Mouse (Mus musculus): Measurements from ENCODE around the gene Rtl1.

Rtl1 gene

DNA sequence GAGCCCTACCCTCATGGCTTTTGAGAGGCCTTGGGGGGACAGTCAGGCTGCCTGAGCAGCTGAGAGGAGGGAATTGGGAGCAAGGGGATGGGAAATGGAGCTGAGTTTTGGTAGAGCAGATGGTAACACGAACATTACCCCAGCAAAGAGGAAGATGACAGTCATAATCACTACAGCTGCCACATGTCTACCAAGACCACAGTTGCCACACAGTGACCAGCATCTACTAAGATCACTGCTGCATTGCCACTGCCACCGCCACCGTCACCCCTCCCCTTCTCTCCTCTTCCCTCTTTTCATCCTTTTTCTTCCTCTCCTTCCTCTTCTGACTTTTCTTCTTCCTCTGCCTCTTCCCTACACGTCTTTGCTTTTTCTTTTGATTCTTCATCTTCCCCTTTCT lies 27.9 kb downstream of the Rtl1 start:
- in situ Hi-C loops (cut with MboI) = no loop called here

DNA sequence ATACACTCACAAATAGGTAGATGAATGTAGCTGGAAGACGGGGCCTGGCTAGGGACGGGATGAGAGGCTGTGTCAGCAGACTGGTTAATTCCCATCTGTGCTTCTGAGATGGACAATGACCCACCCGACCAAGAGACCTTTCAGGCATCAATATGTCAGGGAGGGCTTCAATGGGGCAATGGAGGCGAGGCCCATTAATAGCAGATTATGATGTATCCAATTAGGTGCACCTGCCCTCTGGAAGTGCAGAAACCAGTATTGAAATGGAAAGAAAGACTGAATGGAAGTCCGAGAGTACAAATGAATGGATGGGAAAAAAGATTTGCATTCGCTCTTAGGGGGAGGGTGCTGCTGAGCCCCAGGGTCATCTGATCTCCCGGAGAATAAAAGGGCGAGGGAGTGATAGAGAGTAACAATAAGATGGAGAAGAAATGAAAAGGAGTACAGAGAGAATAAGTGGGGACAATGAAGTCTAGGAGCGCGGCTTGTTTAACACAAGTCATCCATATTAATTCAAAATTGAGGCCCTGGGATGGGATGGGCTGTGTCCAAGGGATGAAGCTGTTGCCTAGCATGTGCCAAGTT lies 39.9 kb downstream of the Rtl1 start:
- in situ Hi-C loops (cut with MboI) = no loop called here

DNA sequence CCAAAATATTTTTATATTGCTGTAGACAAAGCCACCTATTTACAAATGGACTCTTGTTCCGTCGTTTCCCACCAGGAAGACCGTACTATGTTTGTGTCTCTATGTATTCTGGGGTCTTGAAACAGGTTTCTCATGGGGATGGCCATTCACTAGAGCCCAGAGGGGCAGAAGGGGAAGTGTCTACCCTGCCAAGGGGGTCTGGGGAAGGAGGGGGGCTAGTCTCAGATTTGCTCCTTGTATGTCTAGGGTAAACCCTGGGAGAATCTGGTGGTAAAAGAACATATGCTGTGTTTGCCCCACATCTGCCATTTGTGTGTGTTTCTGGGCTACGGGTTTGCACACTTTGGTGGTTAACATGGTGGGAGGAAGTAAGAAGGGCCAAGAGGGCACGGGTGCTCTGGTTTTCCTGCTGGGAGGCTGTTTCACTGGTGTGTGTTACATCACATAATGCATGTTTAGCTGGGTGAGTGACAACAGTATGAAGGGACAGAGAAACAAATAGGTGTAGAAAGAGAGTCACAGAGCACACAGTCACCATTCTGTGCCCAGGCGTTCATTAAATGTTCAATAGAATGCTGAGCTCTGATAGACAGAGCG lies 41.1 kb downstream of the Rtl1 start:
- in situ Hi-C loops (cut with MboI) = no loop called here

DNA sequence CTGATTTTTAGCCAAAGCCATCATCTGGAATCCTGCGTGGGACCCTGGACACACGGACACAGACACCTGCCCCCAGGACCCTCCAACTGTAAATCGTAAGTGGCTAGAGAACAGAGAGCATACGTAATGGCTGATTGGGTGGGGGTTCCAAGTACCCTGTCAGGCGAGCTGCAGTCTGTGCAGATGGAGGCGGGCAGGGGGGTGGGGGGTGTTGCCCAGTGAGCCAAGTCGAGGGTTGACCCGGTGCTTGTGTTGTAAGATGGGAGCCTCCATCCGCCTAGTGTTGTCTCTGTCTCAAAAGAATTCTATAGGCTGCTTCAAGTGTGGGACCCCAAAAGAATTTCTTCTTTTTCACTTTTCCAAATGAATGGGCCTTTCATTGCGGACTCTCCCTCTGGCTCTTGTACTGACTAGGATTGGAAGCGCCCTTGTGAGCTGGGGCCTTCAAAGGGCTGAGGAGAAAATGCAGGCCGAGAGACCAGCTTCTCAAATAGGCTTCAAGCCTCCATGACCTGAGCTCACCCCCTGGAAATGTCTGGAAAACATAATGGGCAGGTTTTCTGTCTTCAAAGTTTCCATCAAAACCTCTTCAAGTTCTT lies 41.8 kb downstream of the Rtl1 start:
- in situ Hi-C loops (cut with MboI) = no loop called here

DNA sequence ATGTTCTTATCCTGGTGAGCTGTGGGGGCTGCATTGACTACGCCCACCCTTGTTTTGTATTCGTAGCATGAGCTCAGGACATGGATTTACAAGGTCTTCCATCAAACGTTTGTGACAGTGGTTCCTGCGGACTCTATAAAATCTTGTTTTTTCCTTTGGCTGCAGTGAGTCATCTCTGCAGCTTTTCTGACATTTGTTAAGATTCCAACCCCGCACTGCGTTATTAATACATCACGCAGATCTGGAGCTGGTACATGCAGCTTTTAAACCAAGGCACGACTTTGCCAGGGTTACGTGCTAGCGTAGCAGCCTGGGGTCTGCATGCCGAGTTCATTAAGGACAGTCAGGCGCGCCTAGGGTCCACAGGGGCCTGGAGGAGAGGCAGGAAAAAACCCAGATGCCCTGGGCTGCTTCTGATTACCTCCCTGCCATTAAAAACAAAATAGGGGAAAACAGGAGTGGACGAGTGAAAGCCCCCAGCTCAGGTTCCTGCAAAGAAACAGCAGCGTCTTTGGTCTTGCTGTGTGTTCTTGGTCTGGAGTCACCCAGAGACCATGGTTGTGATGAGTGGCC lies 44.2 kb downstream of the Rtl1 start:
- in situ Hi-C loops (cut with MboI) = no loop called here

DNA sequence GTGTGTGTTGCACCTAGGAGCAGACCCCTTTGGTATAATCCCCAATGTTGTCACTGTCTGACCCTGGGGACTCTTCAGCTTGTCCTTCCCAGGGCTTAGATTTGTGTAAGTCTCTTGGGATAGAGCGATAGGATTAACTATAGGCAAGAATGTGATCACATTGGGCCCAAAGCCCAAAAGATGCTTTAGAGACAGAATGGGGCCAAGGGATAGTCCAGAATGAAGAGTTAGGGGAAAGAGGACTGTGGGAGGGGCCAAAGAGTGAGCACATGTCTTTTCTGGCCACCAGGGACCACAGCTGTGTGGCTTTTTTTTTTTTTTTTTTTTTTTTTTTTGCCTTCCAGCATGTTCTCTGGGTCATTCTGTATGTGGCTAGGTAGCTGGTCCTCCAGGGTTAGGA lies 46.6 kb downstream of the Rtl1 start:
- in situ Hi-C loops (cut with MboI) = no loop called here

DNA sequence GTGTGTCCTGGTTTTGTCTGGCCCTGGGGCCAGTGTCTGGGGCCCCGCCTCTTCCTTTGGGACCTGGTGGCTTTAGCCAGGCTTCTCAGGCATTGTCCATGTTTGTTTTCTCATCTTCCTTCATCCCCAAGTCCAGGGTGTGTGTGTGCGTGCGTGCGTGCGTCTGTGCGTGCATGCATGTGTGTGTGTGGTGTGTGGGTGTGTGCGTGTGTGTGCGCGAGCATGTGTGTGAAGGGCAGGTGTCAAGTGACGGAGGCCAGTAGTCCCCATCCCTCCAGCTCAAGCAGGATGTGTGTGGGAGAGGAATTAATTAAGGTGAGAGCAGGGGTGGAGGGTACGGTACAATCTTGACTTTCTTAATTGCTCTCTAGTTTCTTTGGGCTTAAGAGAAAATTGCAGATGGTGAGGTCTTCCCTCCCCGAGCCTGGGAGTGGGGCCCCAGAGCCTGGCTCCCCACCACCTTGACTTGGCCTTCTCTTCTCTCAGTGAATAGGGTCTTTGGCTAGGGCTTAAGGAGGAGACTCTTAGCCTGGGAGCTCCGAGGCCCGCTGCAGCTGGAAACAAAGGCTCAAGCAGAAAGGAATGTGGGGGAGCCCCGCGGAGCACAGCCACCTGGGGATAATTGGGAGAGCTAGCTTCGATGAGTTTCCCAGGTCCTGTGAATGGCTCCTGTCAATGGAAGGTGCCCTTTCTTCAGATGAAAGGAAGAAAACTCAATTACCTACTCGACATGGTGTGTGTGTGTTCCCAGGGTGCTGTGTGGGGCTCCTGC lies 47.2 kb downstream of the Rtl1 start:
- in situ Hi-C loops (cut with MboI) = no loop called here

DNA sequence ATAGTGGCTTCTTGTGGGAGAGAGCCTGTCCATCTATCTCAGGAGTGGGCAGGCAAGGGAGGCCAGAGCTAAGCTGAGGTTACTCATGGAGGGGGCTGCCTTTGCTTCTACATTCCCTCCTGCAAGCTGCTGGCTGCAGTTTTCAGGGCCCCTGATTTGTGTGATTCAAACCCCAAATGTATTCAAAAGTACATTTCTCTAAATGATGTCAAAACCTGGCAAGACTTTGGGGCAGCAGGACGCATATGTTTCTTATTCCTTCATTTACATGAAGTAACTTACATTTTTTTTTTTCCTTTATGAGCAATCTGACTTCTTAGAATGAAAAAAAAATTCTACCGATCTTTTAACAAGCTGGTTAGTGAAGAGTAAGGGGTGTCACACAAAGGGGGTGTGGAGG lies 48.4 kb downstream of the Rtl1 start:
- in situ Hi-C loops (cut with MboI) = no loop called here

DNA sequence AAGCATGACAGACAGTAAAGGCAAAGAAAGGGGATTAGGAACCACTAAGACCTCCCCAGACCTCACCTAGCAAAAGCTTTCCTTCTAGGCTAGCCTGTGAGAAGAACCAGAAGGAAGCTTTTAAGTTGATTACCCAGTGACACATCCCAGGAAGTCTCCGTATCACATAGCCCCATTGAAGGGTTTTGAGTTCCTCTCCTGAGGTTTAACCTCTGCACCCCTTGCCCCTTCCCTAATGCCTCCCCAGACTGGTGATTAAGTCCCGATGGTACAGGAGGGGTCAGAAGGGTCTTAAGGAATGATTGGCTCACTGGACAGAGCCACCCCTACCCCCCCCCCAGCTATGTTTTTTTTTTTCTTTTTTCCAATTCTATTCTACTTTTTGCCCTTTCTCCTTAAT lies 53.0 kb downstream of the Rtl1 start:
- in situ Hi-C loops (cut with MboI) = no loop called here

DNA sequence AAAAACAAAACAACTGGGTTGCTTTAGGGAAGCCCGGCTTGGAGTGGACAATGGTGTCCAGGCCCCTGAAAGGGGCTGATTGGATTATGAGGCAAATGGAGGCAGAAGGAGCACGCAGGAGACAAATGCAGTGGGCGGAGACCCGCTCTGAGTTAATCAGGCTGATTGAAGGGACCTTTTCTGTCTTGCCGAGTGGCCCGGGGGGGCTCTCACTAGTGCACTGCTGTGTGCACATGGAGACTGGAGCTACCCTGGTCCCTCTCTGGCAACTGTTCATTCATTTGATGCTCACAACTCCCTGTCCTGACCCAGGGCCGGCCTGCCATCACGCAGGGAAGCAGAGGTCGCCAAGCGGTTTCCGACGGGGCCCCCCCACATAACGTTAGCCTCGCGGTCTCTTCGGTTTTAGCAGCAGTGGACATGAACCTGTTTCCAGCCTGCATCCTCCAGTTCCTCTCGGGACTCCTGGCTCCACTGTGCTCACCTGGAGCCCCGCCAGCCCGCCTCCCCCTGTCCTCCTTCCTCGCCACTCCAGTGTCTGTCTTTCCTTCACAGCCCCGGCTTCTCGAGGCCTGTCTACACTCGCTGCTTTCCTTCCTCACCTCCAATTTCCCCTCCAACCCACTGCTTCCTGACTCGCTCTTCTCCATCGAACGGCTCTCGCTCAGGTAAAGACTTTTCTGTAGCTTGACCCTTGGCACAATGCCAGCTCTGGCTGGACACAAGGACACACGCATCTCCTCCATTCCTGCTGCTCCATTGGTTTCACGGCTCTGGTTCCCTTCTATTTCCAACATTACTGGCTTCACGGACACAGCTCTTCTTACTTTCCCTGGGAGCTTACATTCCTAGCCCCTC lies 54.0 kb downstream of the Rtl1 start:
- in situ Hi-C loops (cut with MboI) = no loop called here

DNA sequence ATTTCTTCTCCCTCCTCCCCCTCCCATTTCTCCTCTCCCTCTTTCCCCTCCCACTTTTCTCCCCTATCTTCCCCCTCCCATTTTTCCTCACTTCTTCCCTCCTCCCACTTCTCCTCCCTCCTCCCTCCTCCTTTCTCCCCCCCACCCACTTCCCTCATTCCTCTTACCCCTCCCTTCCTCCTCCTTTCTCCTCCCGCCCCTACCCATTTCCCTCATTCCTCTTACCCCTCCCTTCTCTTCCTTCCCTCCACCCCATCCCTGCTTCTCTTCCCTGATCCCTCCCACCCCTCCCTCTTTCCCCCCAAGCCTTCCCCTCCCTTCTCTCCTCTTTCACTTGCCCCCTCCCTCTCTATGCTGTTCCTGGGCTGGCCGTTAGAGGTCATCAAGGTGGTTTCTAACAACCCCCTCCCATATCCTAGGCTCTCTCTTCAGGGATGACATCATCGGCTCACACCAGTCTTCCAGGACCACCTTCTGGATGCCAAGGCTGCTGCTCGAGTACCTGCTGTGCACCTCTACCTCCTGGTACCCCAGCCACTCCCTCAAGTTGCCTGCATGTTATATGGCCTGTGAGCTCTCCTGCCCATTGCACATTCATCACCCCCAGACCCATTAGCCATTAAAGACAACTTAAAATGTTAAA lies 56.7 kb downstream of the Rtl1 start:
- in situ Hi-C loops (cut with MboI) = no loop called here

DNA sequence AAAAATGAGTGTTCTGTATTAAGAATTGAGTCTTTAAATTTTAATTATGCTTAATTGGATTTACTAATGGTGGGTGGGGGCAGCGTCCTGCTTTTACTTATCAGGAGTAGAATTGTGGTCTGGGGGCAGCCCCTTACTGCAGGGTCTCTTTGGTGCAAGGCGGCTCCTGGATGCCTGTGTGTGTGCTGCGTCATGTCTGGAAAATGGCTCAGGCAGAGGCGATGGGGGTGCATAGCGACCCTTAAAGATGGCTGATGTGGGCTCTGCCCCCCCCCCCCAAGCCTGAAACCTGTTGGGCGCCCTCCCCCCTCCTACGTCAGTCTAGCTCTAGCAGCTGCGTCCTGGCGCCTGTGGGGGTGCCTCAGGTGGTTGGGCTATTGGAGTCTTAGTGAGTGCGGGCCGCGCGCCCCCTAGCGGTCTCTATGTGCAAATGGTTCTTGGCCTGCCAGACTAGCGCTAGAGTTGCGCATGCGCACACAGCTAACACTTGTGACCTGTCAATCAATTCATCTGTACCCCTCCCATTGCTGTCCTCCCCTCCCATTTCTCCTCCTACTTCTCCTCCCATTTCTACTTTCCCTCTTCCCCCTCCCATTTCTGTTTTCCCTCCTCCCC lies 57.4 kb downstream of the Rtl1 start:
- in situ Hi-C loops (cut with MboI) = no loop called here

DNA sequence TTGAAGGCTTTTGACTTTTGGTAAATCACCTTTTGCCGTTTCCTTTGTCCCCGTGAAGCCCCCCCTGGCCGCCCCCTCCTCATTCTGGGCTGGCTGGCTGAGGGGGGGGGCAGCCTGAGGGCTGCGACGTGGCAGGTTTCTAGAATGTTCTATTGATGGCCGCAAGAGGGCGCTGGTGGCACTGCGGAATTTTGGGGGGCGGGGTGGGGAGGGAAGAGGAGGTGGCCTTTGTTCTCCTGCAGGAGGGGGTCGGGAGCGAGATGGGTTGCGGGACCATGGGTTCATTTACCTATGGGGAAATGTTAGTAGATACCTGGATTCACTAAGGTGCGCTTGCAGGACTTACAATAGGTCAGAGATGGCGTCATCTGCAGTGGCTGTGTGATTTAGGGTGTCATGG lies 58.1 kb downstream of the Rtl1 start:
- in situ Hi-C loops (cut with MboI) = no loop called here

DNA sequence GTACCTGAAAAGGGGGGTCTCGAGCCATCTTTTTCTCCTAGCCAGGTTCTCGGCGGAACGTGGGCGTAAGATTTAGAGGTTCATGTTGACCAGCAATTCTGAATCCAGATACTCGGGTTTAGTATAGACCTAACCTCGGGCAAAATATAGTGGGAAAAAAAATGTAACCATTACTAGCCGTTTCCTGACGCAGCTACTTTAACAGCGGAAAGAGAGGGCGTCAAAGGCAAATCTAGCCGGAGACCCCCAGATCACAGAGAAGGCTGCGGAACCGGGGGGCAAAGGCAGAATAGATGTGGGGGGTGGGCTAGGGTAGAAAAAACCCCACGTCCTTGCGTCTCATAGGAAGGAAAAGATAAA lies 58.6 kb downstream of the Rtl1 start:
- in situ Hi-C loops (cut with MboI) = no loop called here

DNA sequence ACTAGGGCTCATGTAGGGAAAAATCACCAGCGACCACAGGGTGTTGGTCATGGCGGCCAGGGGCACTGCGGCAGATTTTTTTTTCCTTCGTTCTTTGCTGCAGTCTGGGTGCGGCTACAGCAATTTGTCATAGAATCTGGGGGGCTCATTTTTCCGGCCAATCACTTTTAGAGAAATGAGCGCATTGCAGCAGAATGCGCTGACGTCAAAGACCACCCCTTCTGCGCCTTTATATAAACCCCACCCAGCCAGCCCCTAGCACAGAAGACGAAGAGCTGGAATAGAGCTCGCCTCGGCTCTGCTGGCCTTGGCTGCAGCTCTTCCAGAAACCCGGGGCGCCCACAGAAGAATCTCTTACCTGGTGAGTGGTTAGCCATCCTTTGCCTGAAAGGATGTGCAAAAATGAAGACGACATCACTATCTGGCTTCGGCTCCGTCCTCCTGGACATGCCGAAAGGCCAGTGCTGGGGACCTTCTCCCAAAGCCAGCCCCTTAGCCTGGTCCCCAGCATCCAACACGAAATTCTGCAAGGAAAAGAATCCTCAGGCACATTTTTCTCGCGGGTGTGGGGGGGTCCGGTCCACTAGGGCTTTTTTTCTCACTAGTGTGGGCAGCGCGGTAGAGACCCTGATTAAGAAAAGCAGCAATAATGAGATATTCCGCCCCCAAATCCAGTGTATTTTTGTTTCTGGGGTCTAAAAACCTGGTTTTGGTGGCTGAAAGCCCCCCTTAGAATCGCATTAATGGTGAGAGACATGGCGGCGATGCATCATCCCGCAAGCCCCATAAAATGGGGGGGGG lies 59.2 kb downstream of the Rtl1 start:
- in situ Hi-C loops (cut with MboI) = no loop called here

DNA sequence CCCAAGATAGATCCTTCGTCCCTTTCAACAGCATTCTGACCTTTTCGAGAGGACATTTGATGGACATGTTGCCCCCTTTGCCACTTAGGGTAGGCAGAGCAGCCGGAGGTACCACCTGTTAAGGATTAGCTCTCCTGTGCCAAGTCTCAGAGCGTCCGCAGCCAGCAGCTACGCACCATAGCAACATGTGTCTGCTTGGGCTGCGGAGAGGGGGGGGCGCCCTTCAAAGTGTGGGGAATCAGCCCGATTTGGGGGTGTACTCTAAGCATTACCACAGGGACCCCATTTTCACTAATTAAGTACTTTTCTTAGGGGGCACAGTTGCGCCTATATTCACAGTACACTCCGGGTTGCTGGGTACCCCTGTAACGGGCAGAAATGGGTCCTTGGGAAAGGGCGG lies 60.2 kb downstream of the Rtl1 start:
- in situ Hi-C loops (cut with MboI) = no loop called here

Measured in mature B cell (primary cell).